In genomic region chr10:53382696-53383365, GRCm38 (mm10) we compare ENCODE assay signal across 18 mouse cellular contexts. TPM values are rescaled to one million over a fixed set of nuclear protein-coding genes. Genes with fewer than 3 reads are reported as not detected.
DNase-seq lines count a peak whose midpoint lies in the region; ATAC-seq and TF ChIP-seq lines count a peak whose summit lies in the region.
"Had no signal": no experiment of that assay in that cellular context is flagged by ENCODE, and none has a peak within 500 bp of the region (broad histone marks: within the 10 kb centered on the region; RNA-seq: fewer than 3 reads in every experiment).

No protein-coding gene starts in this region.

- no peaks in the 10 kb centered on the region for H3K27me3 ChIP-seq in liver, adult 2 months (ENCODE audit: control insufficient read depth, insufficient read depth, low read length)
- no peaks in the 10 kb centered on the region for H3K27me3 ChIP-seq in intestine, postnatal 0 days (replicated peaks; ENCODE audit: control insufficient read depth, insufficient read depth, low read length)
- H3K27me3 ChIP-seq in liver, postnatal 0 days (ENCODE audit: insufficient read depth, low read length) = no peaks in the 10 kb centered on the region
- H3K27me3 ChIP-seq: CH12.LX; embryonic facial prominence, embryonic 13.5 days; lung, embryonic 15.5 days had no signal

- peak; percentile 73 for TF ChIP-seq EP300 in liver, postnatal 0 days (IDR thresholded peaks at IDR 0.05; ENCODE audit: low read depth)

- no peak for TF ChIP-seq CTCF in liver, adult 2 months (IDR thresholded peaks at IDR 0.05; ENCODE audit: low read depth, low read length)
- no peak for TF ChIP-seq CTCF in intestine, postnatal 0 days (IDR thresholded peaks at IDR 0.05; ENCODE audit: low read depth)
- TF ChIP-seq CTCF in liver, postnatal 0 days (IDR thresholded peaks at IDR 0.05; ENCODE audit: low read depth) = no peak

- 22% methylated on average over 7 of the region's 7 CpGs for WGBS in liver, adult 2 months
- WGBS in intestine, postnatal 0 days = 46% methylated on average over 7 of the region's 7 CpGs
- WGBS in liver, postnatal 0 days (ENCODE audit: insufficient replicate concordance) = 47% methylated on average over 7 of the region's 7 CpGs

- intact Hi-C loops in heart, postnatal 10 days (cut with DNase I) = no loop called here

- H3K4me2 ChIP-seq in intestine, postnatal 0 days (replicated peaks; ENCODE audit: low read depth) = peak overlapping the region; percentile 9; the same call in 1 of the 2 replicates
- H3K4me2 ChIP-seq in liver, postnatal 0 days (ENCODE audit: low read depth, low read length) = peak overlapping the region; percentile 41; the same call in 1 of the 2 replicates
- H3K4me2 ChIP-seq: embryonic facial prominence, embryonic 13.5 days; lung, embryonic 15.5 days had no signal

- peak; percentile 58 for DNase-seq in heart, adult 11 months
- no peak for DNase-seq in heart, postnatal 10 days
- peak; percentile 99 for DNase-seq in liver, adult 2 months (ENCODE audit: extremely low read depth, low read depth, low spot score)
- DNase-seq in liver = no peak
- peak; percentile 52 for DNase-seq in liver, postnatal 0 days
- no peak for DNase-seq in right cerebral cortex, adult 18-20 months
- DNase-seq: adrenal gland, postnatal 14 days; cerebellum, adult 9-11 months; forebrain, postnatal 0 days; kidney, postnatal 25 days; layer of hippocampus, adult 9-11 months; right cerebral cortex, postnatal 4 days had no signal

- peak overlapping the region; percentile 94 for H3K27ac ChIP-seq in liver, adult 2 months (replicated peaks; ENCODE audit: insufficient read depth, low read depth, low read length)
- no peak overlapping the region for H3K27ac ChIP-seq in intestine, postnatal 0 days (ENCODE audit: low read depth, low read length)
- H3K27ac ChIP-seq in liver, postnatal 0 days (ENCODE audit: low read depth) = peak overlapping the region; percentile 69
- H3K27ac ChIP-seq: embryonic facial prominence, embryonic 13.5 days; heart, embryonic 10.5 days; lung, embryonic 15.5 days; stomach, postnatal 0 days had no signal

- H3K36me3 ChIP-seq in liver, adult 2 months (ENCODE audit: control insufficient read depth, insufficient read depth, low read length) = no peaks in the 10 kb centered on the region
- no peaks in the 10 kb centered on the region for H3K36me3 ChIP-seq in intestine, postnatal 0 days (ENCODE audit: control insufficient read depth, insufficient read depth)
- H3K36me3 ChIP-seq in liver, postnatal 0 days (replicated peaks; ENCODE audit: insufficient read depth, low read length) = no peaks in the 10 kb centered on the region
- H3K36me3 ChIP-seq: embryonic facial prominence, embryonic 13.5 days; heart, embryonic 10.5 days; lung, embryonic 15.5 days had no signal

- peak overlapping the region; percentile 30; the same call in 1 of the 2 replicates for H3K4me3 ChIP-seq in liver, adult 2 months (ENCODE audit: insufficient read depth, low read depth, low read length)
- no peak overlapping the region for H3K4me3 ChIP-seq in intestine, postnatal 0 days (ENCODE audit: low read depth, low read length)
- no peak overlapping the region for H3K4me3 ChIP-seq in liver, postnatal 0 days (ENCODE audit: low read depth, low read length)
- H3K4me3 ChIP-seq: embryonic facial prominence, embryonic 13.5 days; heart, embryonic 10.5 days; lung, embryonic 15.5 days had no signal

- ATAC-seq in intestine, postnatal 0 days = peak; percentile 29; the same call in 1 of the 2 replicates
- ATAC-seq in liver, postnatal 0 days = peak; percentile 74
- ATAC-seq: forebrain, postnatal 0 days had no signal

- H3K9me3 ChIP-seq in intestine, postnatal 0 days (ENCODE audit: control insufficient read depth) = no peaks in the 10 kb centered on the region
- H3K9me3 ChIP-seq in liver, postnatal 0 days (ENCODE audit: low read length) = no peaks in the 10 kb centered on the region
- H3K9me3 ChIP-seq: embryonic facial prominence, embryonic 13.5 days; heart, embryonic 10.5 days; lung, embryonic 15.5 days had no signal

- H3K9ac ChIP-seq in liver, adult 2 months (ENCODE audit: low read depth, low read length) = peak overlapping the region; percentile 61
- H3K9ac ChIP-seq in intestine, postnatal 0 days (ENCODE audit: low read depth, low read length) = no peak overlapping the region
- no peak overlapping the region for H3K9ac ChIP-seq in liver, postnatal 0 days (replicated peaks)
- H3K9ac ChIP-seq: embryonic facial prominence, embryonic 13.5 days; forebrain, postnatal 0 days; lung, embryonic 15.5 days had no signal

- H3K4me1 ChIP-seq in liver, adult 2 months (ENCODE audit: control insufficient read depth, insufficient read depth, low read length) = peaks cover 10% of the 10 kb centered on the region; the same call in 1 of the 2 replicates
- no peaks in the 10 kb centered on the region for H3K4me1 ChIP-seq in intestine, postnatal 0 days (replicated peaks; ENCODE audit: control insufficient read depth, insufficient read depth, low read length)
- H3K4me1 ChIP-seq in liver, postnatal 0 days (ENCODE audit: insufficient read depth) = peaks cover 9% of the 10 kb centered on the region
- H3K4me1 ChIP-seq: embryonic facial prominence, embryonic 13.5 days had no signal

- H3K79me2 ChIP-seq in liver, adult 2 months (ENCODE audit: control insufficient read depth, insufficient read depth, low read length) = peaks cover 7% of the 10 kb centered on the region; the same call in 1 of the 2 replicates

- no peak for TF ChIP-seq POLR2A in liver, adult 2 months (IDR thresholded peaks at IDR 0.05; ENCODE audit: extremely low read depth, insufficient read depth, low read length)

RNA-seq across cellular contexts. Expression of gene Cep85l, which starts 3.1 kb away (rescaled TPM):
- 10 to 100 TPM; 18.8 to 20.9 TPM for total RNA-seq in heart, postnatal 10 days (2021)
- total RNA-seq in liver, adult 2 months (2014; rRNA removed) = 25.3 and 30.8 TPM in 2 replicates
- 3.9 and 4.2 TPM in 2 replicates for polyA plus RNA-seq in liver, adult 2 months (2012; rRNA removed)
- polyA plus RNA-seq in intestine, postnatal 0 days (2015; fragmentation: Nextera tagmentation; extraction: Ambion mirVana) = 1.5 and 1.9 TPM in 2 replicates
- polyA plus RNA-seq in liver, postnatal 0 days (2015; fragmentation: Nextera tagmentation; extraction: Ambion mirVana) = 2.5 and 5.4 TPM in 2 replicates

RNA-seq across cellular contexts. Expression of gene Pln, which starts 45.4 kb away (rescaled TPM):
- total RNA-seq in heart, postnatal 10 days (2021) = 1,000 to 10,000 TPM; 4,397 to 5,124 TPM
- 0.09 and 0.27 TPM in 2 replicates for total RNA-seq in liver, adult 2 months (2014; rRNA removed)
- polyA plus RNA-seq in liver, adult 2 months (2012; rRNA removed) = not detected in 2 replicates
- polyA plus RNA-seq in intestine, postnatal 0 days (2015; fragmentation: Nextera tagmentation; extraction: Ambion mirVana) = 6.4 and 10.8 TPM in 2 replicates
- 0.22 and 0.40 TPM in 2 replicates for polyA plus RNA-seq in liver, postnatal 0 days (2015; fragmentation: Nextera tagmentation; extraction: Ambion mirVana)
- total RNA-seq: CH12.LX had no signal

Comparison
In these comparisons a context has a peak if more than half of its experiments do, and no peak if none do; other contexts are left out.
1. DNase-seq: peak in heart, adult 11 months (single experiment), liver, adult 2 months (single experiment) and liver, postnatal 0 days (single experiment); none in heart, postnatal 10 days (0 of 2), liver (single experiment) and right cerebral cortex, adult 18-20 months (single experiment).